Mouse (Mus musculus) MEL (cell line): Measurements from ENCODE around the gene Babam1. TPM values are rescaled to one million over a fixed set of nuclear protein-coding genes. Genes with fewer than 3 reads are reported as not detected.

ENCODE experiments used
- DNase-seq: peaks from one replicate; pipeline ENCODE4 v3.0.0; 2011; ENCODE audit warnings: low read depth, low spot score
- H3K27ac ChIP-seq: 2 replicates; pipeline ENCODE4 v1.5.1; 2012; ENCODE audit warnings: low read depth, mild to moderate bottlenecking, control low read depth, low read length, moderate library complexity; ENCODE audit not compliant: control insufficient read depth
- H3K27me3 ChIP-seq, 2 experiments: fragments of 150-350 bp in 1 of 2; sonication (generic) in 1 of 2; 2 replicates each; pipeline ENCODE4 v1.6.1; 2012; ENCODE audit warnings: low read length in 2 of 2, mild to moderate bottlenecking in 2 of 2, improper control_type of control experiment in 1 of 2, moderate library complexity in 1 of 2; ENCODE audit not compliant: insufficient read depth in 2 of 2, control insufficient read depth in 1 of 2
- H3K36me3 ChIP-seq, 2 experiments: 2 replicates each; pipeline ENCODE4 v1.6.1; 2012 to 2014; ENCODE audit warnings: low read length in 2 of 2, improper control_type of control experiment in 1 of 2, inconsistent platforms in 1 of 2, mild to moderate bottlenecking in 1 of 2; ENCODE audit not compliant: insufficient read depth in 2 of 2, control insufficient read depth in 1 of 2
- H3K4me1 ChIP-seq, 2 experiments: fragments of 150-350 bp in 1 of 2; sonication (generic) in 1 of 2; 2 replicates each; pipeline ENCODE4 v1.6.1; 2012; ENCODE audit warnings: low read length in 2 of 2, improper control_type of control experiment in 1 of 2, mild to moderate bottlenecking in 1 of 2; ENCODE audit not compliant: insufficient read depth in 2 of 2, control insufficient read depth in 1 of 2
- H3K4me3 ChIP-seq, 2 experiments: fragments of 150-350 bp in 1 of 2; sonication (generic) in 1 of 2; 2 replicates each; pipeline ENCODE4 v1.5.1; 2012; ENCODE audit warnings: low read depth in 2 of 2, low read length in 2 of 2, mild to moderate bottlenecking in 2 of 2, moderate library complexity in 2 of 2, control low read depth in 1 of 2, improper control_type of control experiment in 1 of 2; ENCODE audit not compliant: control insufficient read depth in 1 of 2, insufficient read depth in 1 of 2
- H3K79me2 ChIP-seq: 2 replicates; pipeline ENCODE4 v1.6.1; 2012; ENCODE audit warnings: mild to moderate bottlenecking, low read length, moderate library complexity; ENCODE audit not compliant: control insufficient read depth, poor library complexity, insufficient read depth
- H3K9ac ChIP-seq: 2 replicates; pipeline ENCODE4 v1.6.1; 2012; ENCODE audit warnings: low read depth, mild to moderate bottlenecking, control low read depth, low read length, moderate library complexity; ENCODE audit not compliant: control insufficient read depth, poor library complexity, severe bottlenecking
- H3K9me3 ChIP-seq: fragments of 150-350 bp; sonication (generic); replicated peaks from 2 replicates; pipeline ENCODE4 v1.6.1; 2012; ENCODE audit warnings: mild to moderate bottlenecking, low read length, improper control_type of control experiment, moderate library complexity; ENCODE audit not compliant: insufficient read depth
- BHLHE40 ChIP-seq: IDR thresholded peaks from 2 replicates; pipeline ENCODE4 v1.6.1; 2012; ENCODE audit warnings: low read depth, mild to moderate bottlenecking, inconsistent platforms, low read length, improper control_type of control experiment, borderline replicate concordance
- CHD1 ChIP-seq: IDR thresholded peaks from 2 replicates; pipeline ENCODE4 v1.6.1; 2012; ENCODE audit warnings: low read depth, mild to moderate bottlenecking, inconsistent platforms, low read length, improper control_type of control experiment
- CHD2 ChIP-seq: IDR thresholded peaks from 2 replicates; pipeline ENCODE4 v1.6.1; 2011; ENCODE audit warnings: low read length, improper control_type of control experiment
- CTCF ChIP-seq, 3 experiments: IDR thresholded peaks in 2 of 3; conservative IDR thresholded peaks in 1 of 3; 2 replicates each; pipeline ENCODE4 v1.5.1; 2011 to 2012; ENCODE audit warnings: low read length in 3 of 3, low read depth in 2 of 3, mild to moderate bottlenecking in 2 of 3, improper control_type of control experiment in 1 of 3, inconsistent platforms in 1 of 3, mixed read lengths in 1 of 3, moderate library complexity in 1 of 3; ENCODE audit not compliant: control insufficient read depth in 1 of 3, insufficient read depth in 1 of 3, poor library complexity in 1 of 3, severe bottlenecking in 1 of 3
- E2F4 ChIP-seq: IDR thresholded peaks from 2 replicates; pipeline ENCODE4 v1.6.1; 2011; ENCODE audit warnings: low read depth, low read length, improper control_type of control experiment, borderline replicate concordance
- ELF1 ChIP-seq: IDR thresholded peaks from 2 replicates; pipeline ENCODE4 v1.6.1; 2014; ENCODE audit warnings: low read depth, mild to moderate bottlenecking, inconsistent platforms, low read length, improper control_type of control experiment, moderate library complexity
- EP300 ChIP-seq, 2 experiments: IDR thresholded peaks; 2 replicates each; pipeline ENCODE4 v1.6.1; 2011; ENCODE audit warnings: improper control_type of control experiment in 2 of 2, low read length in 2 of 2, low read depth in 1 of 2, mild to moderate bottlenecking in 1 of 2
- ETS1 ChIP-seq: IDR thresholded peaks from 2 replicates; pipeline ENCODE4 v1.6.1; 2012; ENCODE audit warnings: low read depth, mild to moderate bottlenecking, inconsistent platforms, low read length, improper control_type of control experiment, moderate library complexity
- GABPA ChIP-seq: IDR thresholded peaks from 2 replicates; pipeline ENCODE4 v1.6.1; 2012; ENCODE audit warnings: low read depth, mild to moderate bottlenecking, inconsistent platforms, low read length, improper control_type of control experiment, moderate library complexity
- GATA1 ChIP-seq: IDR thresholded peaks from 2 replicates; pipeline ENCODE4 v1.6.1; 2011; ENCODE audit warnings: low read depth, low read length, improper control_type of control experiment
- JUND ChIP-seq: IDR thresholded peaks from 2 replicates; pipeline ENCODE4 v1.6.1; 2011; ENCODE audit warnings: low read depth, mild to moderate bottlenecking, improper control_type of control experiment, low read length
- KAT2A ChIP-seq: conservative IDR thresholded peaks from 2 replicates; pipeline ENCODE4 v1.6.1; 2012; ENCODE audit warnings: low read depth, low read length, improper control_type of control experiment, inconsistent platforms
- MAFK ChIP-seq: IDR thresholded peaks from 2 replicates; pipeline ENCODE4 v1.6.1; 2011; ENCODE audit warnings: low read depth, mild to moderate bottlenecking, low read length, improper control_type of control experiment, borderline replicate concordance
- MAX ChIP-seq: IDR thresholded peaks from 2 replicates; pipeline ENCODE4 v1.6.1; 2011; ENCODE audit warnings: low read length, improper control_type of control experiment
- MEF2A ChIP-seq: IDR thresholded peaks from 2 replicates; pipeline ENCODE4 v1.6.1; 2014; ENCODE audit warnings: low read depth, mild to moderate bottlenecking, inconsistent platforms, low read length, improper control_type of control experiment; ENCODE audit not compliant: poor library complexity, insufficient replicate concordance, severe bottlenecking; ENCODE audit errors: extremely low read depth
- MXI1 ChIP-seq: IDR thresholded peaks from 2 replicates; pipeline ENCODE4 v1.6.1; 2011; ENCODE audit warnings: mild to moderate bottlenecking, low read depth, low read length, improper control_type of control experiment
- MYB ChIP-seq: IDR thresholded peaks from 2 replicates; pipeline ENCODE4 v1.6.1; 2011; ENCODE audit warnings: mild to moderate bottlenecking, low read depth, low read length, improper control_type of control experiment
- MYC ChIP-seq: IDR thresholded peaks from 2 replicates; pipeline ENCODE4 v1.6.1; 2011; ENCODE audit warnings: low read depth, mild to moderate bottlenecking, low read length, improper control_type of control experiment, moderate library complexity
- NELFE ChIP-seq: IDR thresholded peaks from 2 replicates; pipeline ENCODE4 v1.6.1; 2011; ENCODE audit warnings: low read depth, low read length, improper control_type of control experiment
- NRF1 ChIP-seq: IDR thresholded peaks from 2 replicates; pipeline ENCODE4 v1.6.1; 2014; ENCODE audit warnings: low read depth, mild to moderate bottlenecking, inconsistent platforms, low read length, improper control_type of control experiment, moderate library complexity; ENCODE audit not compliant: poor library complexity, insufficient read depth, severe bottlenecking
- POLR2A ChIP-seq, 2 experiments: IDR thresholded peaks; 2 replicates each; pipeline ENCODE4 v1.6.1; 2011 to 2012; ENCODE audit warnings: low read length in 2 of 2, mild to moderate bottlenecking in 2 of 2, control low read depth in 1 of 2, improper control_type of control experiment in 1 of 2, low read depth in 1 of 2, moderate library complexity in 1 of 2; ENCODE audit not compliant: control insufficient read depth in 1 of 2, insufficient read depth in 1 of 2, poor library complexity in 1 of 2
- POLR2AphosphoS2 ChIP-seq: IDR thresholded peaks from 2 replicates; pipeline ENCODE4 v1.6.1; 2011; ENCODE audit warnings: low read length, improper control_type of control experiment
- POLR2AphosphoS5 ChIP-seq: IDR thresholded peaks from 2 replicates; pipeline ENCODE4 v1.6.1; 2012; ENCODE audit warnings: low read depth, borderline replicate concordance, mild to moderate bottlenecking, inconsistent platforms, low read length, moderate library complexity, mixed read lengths
- RAD21 ChIP-seq: IDR thresholded peaks from 2 replicates; pipeline ENCODE4 v1.6.1; 2011; ENCODE audit warnings: mild to moderate bottlenecking, low read depth, low read length, improper control_type of control experiment
- RCOR1 ChIP-seq: IDR thresholded peaks from 2 replicates; pipeline ENCODE4 v1.6.1; 2012; ENCODE audit warnings: low read depth, mild to moderate bottlenecking, inconsistent platforms, low read length, improper control_type of control experiment
- SIN3A ChIP-seq: IDR thresholded peaks from 2 replicates; pipeline ENCODE4 v1.6.1; 2012; ENCODE audit warnings: low read length, improper control_type of control experiment, inconsistent platforms
- SMC3 ChIP-seq: IDR thresholded peaks from 2 replicates; pipeline ENCODE4 v1.6.1; 2011; ENCODE audit warnings: low read depth, low read length, improper control_type of control experiment
- TAL1 ChIP-seq: IDR thresholded peaks from 2 replicates; pipeline ENCODE4 v1.6.1; 2012; ENCODE audit warnings: mild to moderate bottlenecking, inconsistent platforms, low read length, moderate library complexity, mixed read lengths
- TCF12 ChIP-seq: IDR thresholded peaks from 2 replicates; pipeline ENCODE4 v1.6.1; 2014; ENCODE audit warnings: low read depth, mild to moderate bottlenecking, inconsistent platforms, low read length, improper control_type of control experiment, moderate library complexity
- ZC3H11A ChIP-seq: IDR thresholded peaks from 2 replicates; pipeline ENCODE4 v1.6.1; 2012; ENCODE audit warnings: low read depth, mild to moderate bottlenecking, inconsistent platforms, low read length, improper control_type of control experiment
- ZMIZ1 ChIP-seq: IDR thresholded peaks from 2 replicates; pipeline ENCODE4 v1.6.1; 2012; ENCODE audit warnings: low read depth, mild to moderate bottlenecking, inconsistent platforms, low read length, improper control_type of control experiment, moderate library complexity
- ZNF384 ChIP-seq: IDR thresholded peaks from 2 replicates; pipeline ENCODE4 v1.6.1; 2012; ENCODE audit warnings: low read depth, mild to moderate bottlenecking, inconsistent platforms, low read length, improper control_type of control experiment
- polyA plus RNA-seq, 2 experiments: library from polyadenylated mRNA; stranded (reverse) in 1 of 2; unstranded in 1 of 2; fragments of >175 nt in 1 of 2; fragments of >200 nt in 1 of 2; gene quantifications; 2 replicates each; pipeline versions ENCODE4 v1.2.1 to v1.2.4; 2012; ENCODE audit warnings: low replicate concordance in 2 of 2, low read depth in 1 of 2; ENCODE audit not compliant: insufficient read length in 2 of 2, insufficient read depth in 1 of 2, missing spikeins in 1 of 2
- total RNA-seq: library from RNA; depleted of rRNA; stranded (reverse); fragments of 300-350 nt; gene quantifications from 2 replicates; pipeline ENCODE4 v1.2.3, GENCODE M21; 2012

The Babam1 gene
- total and polyA plus RNA-seq, 3 experiments: 54.5 to 132 TPM; not detected in 1

DNA sequence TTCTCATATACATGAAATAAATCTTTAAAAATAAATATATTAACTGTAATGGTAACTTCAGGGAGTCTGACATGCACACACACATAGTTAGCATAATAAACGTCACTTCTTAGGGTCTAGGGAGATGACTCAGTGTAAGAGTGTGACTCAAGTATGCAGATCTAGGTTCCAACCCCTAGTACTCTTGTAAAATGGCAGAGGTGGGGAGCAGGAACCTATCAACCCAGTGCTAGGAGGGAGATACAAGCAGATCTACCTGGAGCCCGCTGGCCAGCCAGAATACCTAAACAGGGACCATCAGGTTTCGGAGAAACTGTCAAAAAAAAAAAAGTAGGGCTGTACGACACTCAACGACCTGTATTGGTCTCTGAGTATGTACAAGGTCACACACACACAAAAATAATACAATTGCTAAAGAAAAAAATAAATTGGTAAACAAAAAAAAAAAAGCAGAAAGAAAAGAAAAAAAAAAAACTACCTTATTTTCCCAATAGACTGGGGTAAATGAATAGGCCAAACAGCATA is 25.9 kb upstream of the Babam1 start:
- Histone ChIP-seq H3K27ac (peak overlapping the region; percentile 92), H3K9ac (peak overlapping the region; percentile 78), H3K4me3 (peak overlapping the region; percentile 36 to 65), H3K79me2 (peaks cover 6% of the 10 kb centered on the region; the same call in 1 of the 2 replicates), H3K36me3 (peaks cover 0 to 9% of the 10 kb centered on the region in 2 experiments; a peak in 2 of 4 replicates), H3K4me1 (peaks cover 0 to 11% of the 10 kb centered on the region in 2 experiments; a peak in 2 of 4 replicates), H3K9me3 (no peaks in the 10 kb centered on the region), H3K27me3 (no peaks in the 10 kb centered on the region)
- TF ChIP-seq MYC (peak; percentile 85; the same call in 1 of the 2 replicates), CTCF (IDR thresholded peaks at IDR 0.05 in 2 of 3, conservative IDR thresholded peaks at IDR 0.05 in 1 of 3; ENCODE audit: control insufficient read depth in 1 of 3, insufficient read depth in 1 of 3, low read depth in 2 of 3, low read length in 3 of 3, poor library complexity in 1 of 3, severe bottlenecking in 1 of 3) (no peak), NRF1 (no peak), ZMIZ1 (no peak), POLR2A (IDR thresholded peaks at IDR 0.05; ENCODE audit: control insufficient read depth in 1 of 2, insufficient read depth in 1 of 2, low read depth in 1 of 2, low read length in 2 of 2, poor library complexity in 1 of 2) (no peak; a peak in 1 of 4 replicates), RCOR1 (no peak), ETS1 (no peak; the same call in 1 of the 2 replicates), SIN3A (peak; percentile 92), GATA1 (no peak), GABPA (no peak), NELFE (no peak), MXI1 (no peak), MAX (no peak), RAD21 (no peak), MEF2A (no peak), ZNF384 (peak; percentile 79), TAL1 (no peak), POLR2AphosphoS2 (peak; percentile 73), EP300 (IDR thresholded peaks at IDR 0.05; ENCODE audit: low read depth in 1 of 2, low read length in 2 of 2) (no peak), CHD1 (no peak), CHD2 (no peak), JUND (no peak), E2F4 (no peak), MAFK (no peak), ZC3H11A (no peak), MYB (no peak), SMC3 (no peak), ELF1 (no peak), POLR2AphosphoS5 (no peak), BHLHE40 (no peak), KAT2A (no peak), TCF12 (no peak)
- DNase-seq: peak; percentile 83
